Mouse (Mus musculus) mouse embryonic stem cell (cell line): ENCODE measurements around the gene Hist1h2ad.
"Not testable (repeated sequence)": the region's sequence is repeated elsewhere in the genome, so short reads cannot be mapped to it uniquely, and the experiment has no call there.

Experiments used
- in situ Hi-C, 2 experiments: fragments of 300-500 bp; cut with MboI; formaldehyde crosslinking; loops; 1 replicate in 1 of 2; 3 replicates in 1 of 2; pipeline ENCODE4 v1.14.3; 2019 to 2020; ENCODE audit warnings: low sequenced_read_pairs in 2 of 2, low pct_unique_long_range_greater_than_20kb in 1 of 2, mixed read lengths in 1 of 2; ENCODE audit not compliant: unreplicated experiment in 1 of 2

The Hist1h2ad gene

GRCm38 (mm10) chr13:23560699-23561098, 13.5 kb upstream of the Hist1h2ad start:
- in situ Hi-C loops = not testable (repeated sequence)

GRCm38 (mm10) chr13:23561531-23561882, 12.7 kb upstream of the Hist1h2ad start:
- in situ Hi-C loops = not testable (repeated sequence)

GRCm38 (mm10) chr13:23561883-23562659, 12.1 kb upstream of the Hist1h2ad start, which contains the start of gene Hist1h3e:
Gene Hist1h3e, minus strand, starts transcription at chr13:23562369.
- in situ Hi-C loops = not testable (repeated sequence)

- in situ Hi-C loops = no loop called here
Measured at GRCm38 (mm10) chr13:23562699-23563462, 11.3 kb upstream of the Hist1h2ad start.

- in situ Hi-C loops = no loop called here
Measured at GRCm38 (mm10) chr13:23564482-23564881, 9.7 kb upstream of the Hist1h2ad start.

- in situ Hi-C loops = loop anchor here in 1 of 2 experiments (10.0 kb wide), 1 partner anchor 174 kb away; the partner anchor contains the start of genes Hist1h2bb and Hist1h3c
Measured at GRCm38 (mm10) chr13:23570261-23571021, 3.7 kb upstream of the Hist1h2ad start.

GRCm38 (mm10) chr13:23571022-23571503, 3.1 kb upstream of the Hist1h2ad start, which contains the start of the genes Hist1h2ae and Hist1h2bg:
Gene Hist1h2ae, minus strand, starts transcription at chr13:23571220.
Gene Hist1h2bg, plus strand, starts transcription at chr13:23571396.
- in situ Hi-C loops = loop anchor here in 1 of 2 experiments (10.0 kb wide), 1 partner anchor 174 kb away; the partner anchor contains the start of genes Hist1h2bb and Hist1h3c

GRCm38 (mm10) chr13:23571504-23572217, 2.5 kb upstream of the Hist1h2ad start:
- in situ Hi-C loops = loop anchor here in 1 of 2 experiments (10.0 kb wide), 1 partner anchor 173 kb away; the partner anchor contains the start of genes Hist1h2bb and Hist1h3c

GRCm38 (mm10) chr13:23572218-23573033, 1.8 kb upstream of the Hist1h2ad start:
- in situ Hi-C loops = loop anchor here in 1 of 2 experiments (10.0 kb wide), 1 partner anchor 172 kb away; the partner anchor contains the start of genes Hist1h2bb and Hist1h3c

- in situ Hi-C loops = loop anchor here in 1 of 2 experiments (10.0 kb wide), 1 partner anchor 172 kb away; the partner anchor contains the start of genes Hist1h2bb and Hist1h3c
Measured at GRCm38 (mm10) chr13:23573034-23573897, 915 bp upstream of the Hist1h2ad start.

- in situ Hi-C loops = loop anchor here in 1 of 2 experiments (10.0 kb wide), 1 partner anchor 170 kb away; the partner anchor contains the start of genes Hist1h2bb and Hist1h3c
Measured at GRCm38 (mm10) chr13:23574546-23575170, 477 bp downstream of the Hist1h2ad start.

- in situ Hi-C loops = loop anchor here in 1 of 2 experiments (10.0 kb wide), 1 partner anchor 169 kb away; the partner anchor contains the start of genes Hist1h2bb and Hist1h3c
Measured at GRCm38 (mm10) chr13:23575271-23575851, 1.2 kb downstream of the Hist1h2ad start, which contains the start of gene Hist1h3d. Gene Hist1h3d, plus strand, starts transcription at chr13:23575763.

- in situ Hi-C loops = loop anchor here in 1 of 2 experiments (10.0 kb wide), 1 partner anchor 169 kb away; the partner anchor contains the start of genes Hist1h2bb and Hist1h3c
Measured at GRCm38 (mm10) chr13:23575864-23576313, 1.7 kb downstream of the Hist1h2ad start.

- in situ Hi-C loops = loop anchor here in 1 of 2 experiments (10.0 kb wide), 1 partner anchor 168 kb away; the partner anchor contains the start of genes Hist1h2bb and Hist1h3c
Measured at GRCm38 (mm10) chr13:23576351-23576881, 2.2 kb downstream of the Hist1h2ad start.
